ENCODE assay signal across 9 mouse cellular contexts in the genomic region with DNA sequence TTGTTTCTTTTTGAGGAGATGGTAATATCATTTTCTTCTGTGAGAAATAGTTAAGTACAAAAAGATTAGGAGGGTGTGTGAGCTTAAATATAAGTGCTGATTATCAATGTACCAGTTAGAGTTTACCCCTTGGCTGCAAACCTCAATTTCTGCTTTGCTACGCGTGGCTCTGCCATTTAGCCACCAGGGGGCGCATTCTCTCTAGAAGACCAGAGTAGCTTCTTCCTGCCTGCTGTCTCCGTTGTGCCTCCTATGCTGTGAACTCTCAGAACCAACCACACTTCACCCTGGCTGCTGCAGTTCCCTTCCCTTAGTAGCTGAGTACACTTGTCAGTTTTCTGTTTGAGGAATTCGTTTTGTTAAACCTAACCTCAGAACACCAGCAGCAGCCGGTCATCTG. TPM values are rescaled to one million over a fixed set of nuclear protein-coding genes. Genes with fewer than 3 reads are reported as not detected.
DNase-seq lines count a peak whose midpoint lies in the region; ATAC-seq lines count a peak whose summit lies in the region.
"Had no signal": no experiment of that assay in that cellular context is flagged by ENCODE, and none has a peak within 500 bp of the region (broad histone marks: within the 10 kb centered on the region; RNA-seq: fewer than 3 reads in every experiment).

No protein-coding gene starts in this region.

- no peak overlapping the region for H3K4me2 ChIP-seq in midbrain, embryonic 13.5 days (replicated peaks)

- no peak overlapping the region for H3K4me3 ChIP-seq in midbrain, embryonic 10.5 days
- H3K4me3 ChIP-seq in midbrain, embryonic 13.5 days (replicated peaks): no peak overlapping the region

- intact Hi-C loops in left cerebral cortex, postnatal 4 days (cut with DNase I): loop anchor here (5.0 to 10.0 kb wide), 3 partner anchors 124 to 344 kb away; no protein-coding TSS in a partner anchor

- WGBS in midbrain, embryonic 10.5 days: 14% methylated on average over 6 of the region's 6 CpGs
- 16% methylated on average over 6 of the region's 6 CpGs for WGBS in midbrain, embryonic 13.5 days

- peak; percentile 75 for DNase-seq in midbrain, embryonic 10.5 days (ENCODE audit: low spot score)
- peak; percentile 52 for DNase-seq in WW6 (ENCODE audit: low read depth, low spot score)
- peak; percentile 85 for DNase-seq in embryo, embryonic 10 days (ENCODE audit: low spot score)
- DNase-seq in heart, postnatal 4 days: peak; percentile 80
- peak; percentile 80 for DNase-seq in left cerebral cortex, postnatal 4 days
- DNase-seq in natural killer cell, adult 2 months (ENCODE audit: low spot score in 2 of 2): peak; percentile 62 to 74
- DNase-seq in testis, postnatal 14 days (ENCODE audit: low spot score): peak; percentile 65

- no peaks in the 10 kb centered on the region for H3K36me3 ChIP-seq in midbrain, embryonic 10.5 days
- H3K36me3 ChIP-seq in midbrain, embryonic 13.5 days: no peaks in the 10 kb centered on the region

- H3K4me1 ChIP-seq in midbrain, embryonic 10.5 days: peaks cover 14% of the 10 kb centered on the region
- H3K4me1 ChIP-seq in midbrain, embryonic 13.5 days (replicated peaks): peaks cover 21% of the 10 kb centered on the region

- no peak overlapping the region for H3K27ac ChIP-seq in midbrain, embryonic 10.5 days (replicated peaks)
- H3K27ac ChIP-seq in midbrain, embryonic 13.5 days: no peak overlapping the region

- no peak for ATAC-seq in midbrain, embryonic 13.5 days

- H3K9ac ChIP-seq in midbrain, embryonic 13.5 days (replicated peaks): no peak overlapping the region

- no peaks in the 10 kb centered on the region for H3K27me3 ChIP-seq in midbrain, embryonic 10.5 days (ENCODE audit: low read depth, poor library complexity, severe bottlenecking)
- H3K27me3 ChIP-seq in midbrain, embryonic 13.5 days: no peaks in the 10 kb centered on the region

- no peaks in the 10 kb centered on the region for H3K9me3 ChIP-seq in midbrain, embryonic 10.5 days (replicated peaks)
- H3K9me3 ChIP-seq in midbrain, embryonic 13.5 days: no peaks in the 10 kb centered on the region

RNA-seq across cellular contexts. Expression of a gene that starts 5.9 kb away (rescaled TPM):
- 52.4 and 52.7 TPM in 2 replicates for polyA plus RNA-seq in midbrain, embryonic 10.5 days (2016; fragmentation: Nextera tagmentation; extraction: Ambion mirVana)
- 66.7 and 72.9 TPM in 2 replicates for polyA plus RNA-seq in midbrain, embryonic 13.5 days (2015; fragmentation: Nextera tagmentation; extraction: Ambion mirVana)
- total RNA-seq in heart, postnatal 4 days (2021): 10 to 100 TPM; 12.0 to 12.5 TPM
- total RNA-seq in left cerebral cortex, postnatal 4 days (2021): 10 to 100 TPM; 13.8 to 14.6 TPM

RNA-seq across cellular contexts. Expression of a gene that starts 13.9 kb away (rescaled TPM):
- 166 and 185 TPM in 2 replicates for polyA plus RNA-seq in midbrain, embryonic 10.5 days (2016; fragmentation: Nextera tagmentation; extraction: Ambion mirVana)
- polyA plus RNA-seq in midbrain, embryonic 13.5 days (2015; fragmentation: Nextera tagmentation; extraction: Ambion mirVana): 152 and 160 TPM in 2 replicates
- total RNA-seq in heart, postnatal 4 days (2021): 10 to 100 TPM; 47.4 to 48.7 TPM
- 10 to 100 TPM; 54.9 to 61.7 TPM for total RNA-seq in left cerebral cortex, postnatal 4 days (2021)

RNA-seq across cellular contexts. Expression of a gene that starts 14.0 kb away (rescaled TPM):
- 19.0 and 20.2 TPM in 2 replicates for polyA plus RNA-seq in midbrain, embryonic 10.5 days (2016; fragmentation: Nextera tagmentation; extraction: Ambion mirVana)
- 27.9 and 31.0 TPM in 2 replicates for polyA plus RNA-seq in midbrain, embryonic 13.5 days (2015; fragmentation: Nextera tagmentation; extraction: Ambion mirVana)
- 1 to 10 TPM; 6.0 to 7.4 TPM for total RNA-seq in heart, postnatal 4 days (2021)
- total RNA-seq in left cerebral cortex, postnatal 4 days (2021): 10 to 100 TPM; 36.3 to 37.6 TPM

RNA-seq across cellular contexts. Expression of a gene that starts 14.6 kb away (rescaled TPM):
- 0.28 and 0.61 TPM in 2 replicates for polyA plus RNA-seq in midbrain, embryonic 10.5 days (2016; fragmentation: Nextera tagmentation; extraction: Ambion mirVana)
- polyA plus RNA-seq in midbrain, embryonic 13.5 days (2015; fragmentation: Nextera tagmentation; extraction: Ambion mirVana): 1.6 and 1.9 TPM in 2 replicates
- under 1 TPM; 0.45 TPM for total RNA-seq in heart, postnatal 4 days (2021)
- total RNA-seq in left cerebral cortex, postnatal 4 days (2021): 10 to 100 TPM; 11.8 to 12.6 TPM

RNA-seq across cellular contexts. Expression of a gene that starts 45.7 kb away (rescaled TPM):
- 0.26 and 0.82 TPM in 2 replicates for polyA plus RNA-seq in midbrain, embryonic 10.5 days (2016; fragmentation: Nextera tagmentation; extraction: Ambion mirVana)
- polyA plus RNA-seq in midbrain, embryonic 13.5 days (2015; fragmentation: Nextera tagmentation; extraction: Ambion mirVana): 0.69 and 0.93 TPM in 2 replicates
- total RNA-seq in heart, postnatal 4 days (2021): under 1 TPM; 0.38 to 0.50 TPM
- 1 to 10 TPM; 7.2 to 9.8 TPM for total RNA-seq in left cerebral cortex, postnatal 4 days (2021)
- total RNA-seq: gastrocnemius, postnatal 36 days had no signal

Comparison
In these comparisons a context has a peak if more than half of its experiments do, and no peak if none do; other contexts are left out.
1. RNA of a gene that starts 14.0 kb away (total RNA-seq): 36.3 to 37.6 TPM in left cerebral cortex, postnatal 4 days; 6.0 to 7.4 TPM in heart, postnatal 4 days; every median in the first group is over 4 times any median in the second.
2. Peak in every context shown above with its lines, with median percentiles within 50 percentile points of each other: DNase-seq.